Mouse (Mus musculus) midbrain, embryonic 14.5 days (tissue): ENCODE measurements around the gene Krt9. TPM values are rescaled to one million over a fixed set of nuclear protein-coding genes. Genes with fewer than 3 reads are reported as not detected.

Experiments used
- ATAC-seq: fragments of 200-750 bp; cut with Nextera tagmentation; 2 replicates; pipeline ENCODE4 v1.8.0; 2017; ENCODE audit warnings: moderate number of reproducible peaks, moderate library complexity; ENCODE audit not compliant: low FRiP score, low TSS enrichment
- DNase-seq: peaks from one replicate; pipeline ENCODE4 v3.0.0-alpha.2; 2015
- H3K27ac ChIP-seq: fragments of 300-500 bp; sonication (generic); replicated peaks from 2 replicates; pipeline ENCODE4 v1.5.1; 2014; ENCODE audit warnings: mild to moderate bottlenecking, low read depth, low read length, moderate library complexity
- H3K27me3 ChIP-seq: fragments of 300-500 bp; sonication (generic); 2 replicates; pipeline ENCODE4 v1.6.1; 2014; ENCODE audit warnings: low read length, control low read depth, mixed read lengths; ENCODE audit not compliant: control insufficient read depth, insufficient read depth
- H3K36me3 ChIP-seq: fragments of 300-500 bp; sonication (generic); 2 replicates; pipeline ENCODE4 v1.6.1; 2014; ENCODE audit warnings: low read length, control low read depth; ENCODE audit not compliant: control insufficient read depth, insufficient read depth
- H3K4me1 ChIP-seq: fragments of 300-500 bp; sonication (generic); 2 replicates; pipeline ENCODE4 v1.6.1; 2014; ENCODE audit warnings: mild to moderate bottlenecking, antibody characterized with exemption, low read length, control low read depth; ENCODE audit not compliant: control insufficient read depth, insufficient read depth
- H3K4me2 ChIP-seq: fragments of 300-500 bp; sonication (generic); 2 replicates; pipeline ENCODE4 v1.6.1; 2014; ENCODE audit warnings: mild to moderate bottlenecking, low read length, moderate library complexity
- H3K4me3 ChIP-seq: fragments of 300-500 bp; sonication (generic); replicated peaks from 2 replicates; pipeline ENCODE4 v1.5.1; 2014; ENCODE audit warnings: low read depth, low read length
- H3K9ac ChIP-seq: fragments of 300-500 bp; sonication (generic); replicated peaks from 2 replicates; pipeline ENCODE4 v1.6.1; 2014; ENCODE audit warnings: mild to moderate bottlenecking, low read length, moderate library complexity
- H3K9me3 ChIP-seq: fragments of 300-500 bp; sonication (generic); 2 replicates; pipeline ENCODE4 v1.6.1; 2016; ENCODE audit warnings: low read length, control low read depth, mixed read lengths; ENCODE audit not compliant: control insufficient read depth
- WGBS: fragments of 180-500 bp; shearing (Covaris S2); extraction: QIAGEN DNeasy Blood & Tissue Kit; methylation state at CpG from one replicate; pipeline ENCODE4 v1.1.7; 2014; 5-methylcytosine and 5-hydroxymethylcytosine counted together
- polyA plus RNA-seq: library from polyadenylated mRNA; unstranded; fragments of >200 nt; fragmentation: Nextera tagmentation; extraction: Ambion mirVana; gene quantifications from 2 replicates; pipeline ENCODE4 v1.2.1, GENCODE M21; 2014

Gene Krt9
- polyA plus RNA-seq, 1 experiment from 2014 or later = not detected

- peaks cover 21% of the 10 kb centered on the region; the same call in 1 of the 2 replicates for H3K4me1 ChIP-seq
- 91% methylated on average over 21 of the region's 21 CpGs for WGBS
- no peak for ATAC-seq
- no peak overlapping the region for H3K9ac ChIP-seq
- H3K36me3 ChIP-seq = no peaks in the 10 kb centered on the region
- no peak overlapping the region for H3K27ac ChIP-seq
- H3K9me3 ChIP-seq = no peaks in the 10 kb centered on the region
- H3K27me3 ChIP-seq = peaks cover 14% of the 10 kb centered on the region; the same call in 1 of the 2 replicates
- no peak overlapping the region for H3K4me2 ChIP-seq
- DNase-seq = no peak
- no peak overlapping the region for H3K4me3 ChIP-seq
Measured at GRCm38 (mm10) chr11:100140966-100141365, 52.1 kb downstream of the Krt9 start.

- Histone ChIP-seq H3K27ac (no peak overlapping the region), H3K9me3 (no peaks in the 10 kb centered on the region), H3K27me3 (no peaks in the 10 kb centered on the region), H3K4me1 (peaks cover 17% of the 10 kb centered on the region; the same call in 1 of the 2 replicates), H3K9ac (no peak overlapping the region), H3K36me3 (no peaks in the 10 kb centered on the region), H3K4me2 (no peak overlapping the region), H3K4me3 (no peak overlapping the region)
- no peak for ATAC-seq
- WGBS = 73% methylated on average over 2 of the region's 2 CpGs
- DNase-seq = no peak
Measured at GRCm38 (mm10) chr11:100139391-100139790, 53.7 kb downstream of the Krt9 start.

- Histone ChIP-seq H3K9me3 (no peaks in the 10 kb centered on the region), H3K4me3 (no peak overlapping the region), H3K27ac (no peak overlapping the region), H3K36me3 (no peaks in the 10 kb centered on the region), H3K4me1 (peaks cover 17% of the 10 kb centered on the region; the same call in 1 of the 2 replicates), H3K27me3 (no peaks in the 10 kb centered on the region), H3K4me2 (no peak overlapping the region), H3K9ac (no peak overlapping the region)
- no peak for ATAC-seq
- WGBS = 35% methylated on average over 7 of the region's 7 CpGs
- DNase-seq = no peak
Measured at GRCm38 (mm10) chr11:100138809-100139208, 54.2 kb downstream of the Krt9 start.

- 27% methylated on average over 5 of the region's 5 CpGs for WGBS
- Histone ChIP-seq H3K4me3 (no peak overlapping the region), H3K4me2 (no peak overlapping the region), H3K4me1 (peaks cover 17% of the 10 kb centered on the region; the same call in 1 of the 2 replicates), H3K9ac (no peak overlapping the region), H3K36me3 (no peaks in the 10 kb centered on the region), H3K27me3 (no peaks in the 10 kb centered on the region), H3K27ac (no peak overlapping the region), H3K9me3 (no peaks in the 10 kb centered on the region)
- DNase-seq = peak; percentile 40
- no peak; the same call in 1 of the 2 replicates for ATAC-seq
Measured at GRCm38 (mm10) chr11:100137693-100138092, 55.4 kb downstream of the Krt9 start.

Other genes starting within 250 kb of the Krt9 start
- gene Krtap9-5, start 244.8 kb downstream of the Krt9 start, polyA plus RNA-seq = not detected in 2 replicates
- not detected in 2 replicates for gene Krtap29-1, start 214.2 kb downstream of the Krt9 start, polyA plus RNA-seq
- gene Krtap16-1, start 206.6 kb downstream of the Krt9 start, polyA plus RNA-seq = not detected in 2 replicates
- gene Krtap17-1, start 199.3 kb downstream of the Krt9 start, polyA plus RNA-seq = 0.61 TPM in 1 of 2 replicates, not detected in the other
- not detected in 2 replicates for gene Krt33a, start 177.0 kb downstream of the Krt9 start, polyA plus RNA-seq
- not detected in 2 replicates for gene Krt33b, start 163.4 kb downstream of the Krt9 start, polyA plus RNA-seq
- gene Krt34, start 151.7 kb downstream of the Krt9 start, polyA plus RNA-seq = not detected in 2 replicates
- not detected in 2 replicates for gene Krt31, start 142.7 kb downstream of the Krt9 start, polyA plus RNA-seq
- not detected in 2 replicates for gene Krt32, start 105.0 kb downstream of the Krt9 start, polyA plus RNA-seq
- gene Krt35, start 97.0 kb downstream of the Krt9 start, polyA plus RNA-seq = not detected in 2 replicates
- not detected in 2 replicates for gene Krt36, start 87.6 kb downstream of the Krt9 start, polyA plus RNA-seq
- gene Krt13, start 71.7 kb downstream of the Krt9 start, polyA plus RNA-seq = not detected in 2 replicates
- 0.16 TPM in 1 of 2 replicates, not detected in the other for gene Krt15, start 57.3 kb downstream of the Krt9 start, polyA plus RNA-seq
- gene Krt19, start 44.6 kb downstream of the Krt9 start, polyA plus RNA-seq = 0.72 and 1.4 TPM in 2 replicates
- not detected in 2 replicates for gene Krt14, start 14.3 kb upstream of the Krt9 start, polyA plus RNA-seq
- gene Krt16, start 55.7 kb upstream of the Krt9 start, polyA plus RNA-seq = not detected in 2 replicates
- gene Krt17, start 67.8 kb upstream of the Krt9 start, polyA plus RNA-seq = not detected in 2 replicates
- gene Krt42, start 76.6 kb upstream of the Krt9 start, polyA plus RNA-seq = not detected in 2 replicates
- 1,318 and 1,476 TPM in 2 replicates for gene Eif1, start 126.6 kb upstream of the Krt9 start, polyA plus RNA-seq
- 0.93 and 1.3 TPM in 2 replicates for gene Gast, start 141.2 kb upstream of the Krt9 start, polyA plus RNA-seq
- 108 and 170 TPM in 2 replicates for gene Hap1, start 162.9 kb upstream of the Krt9 start, polyA plus RNA-seq
- gene Jup, start 204.5 kb upstream of the Krt9 start, polyA plus RNA-seq = 70.0 and 75.2 TPM in 2 replicates
- gene P3h4, start 221.6 kb upstream of the Krt9 start, polyA plus RNA-seq = 13.9 and 16.4 TPM in 2 replicates
- 9.0 and 20.1 TPM in 2 replicates for gene Fkbp10, start 222.5 kb upstream of the Krt9 start, polyA plus RNA-seq
- gene Nt5c3b, start 248.6 kb upstream of the Krt9 start, polyA plus RNA-seq = 84.9 and 100 TPM in 2 replicates
- gene Klhl10, start 248.7 kb upstream of the Krt9 start, polyA plus RNA-seq = 0.55 and 0.82 TPM in 2 replicates